Mouse (Mus musculus) kidney, adult 9 months (tissue): ENCODE measurements at regions not wholly inside any gene's neighbourhood (a gene's known extent, or its start where the extent isn't known, plus 50 kb on each side); places are given as distances from the start of the nearest gene placed in this dataset.

ENCODE experiments used
- DNase-seq: peaks from one replicate; pipeline ENCODE4 v3.0.0; 2022

DNA sequence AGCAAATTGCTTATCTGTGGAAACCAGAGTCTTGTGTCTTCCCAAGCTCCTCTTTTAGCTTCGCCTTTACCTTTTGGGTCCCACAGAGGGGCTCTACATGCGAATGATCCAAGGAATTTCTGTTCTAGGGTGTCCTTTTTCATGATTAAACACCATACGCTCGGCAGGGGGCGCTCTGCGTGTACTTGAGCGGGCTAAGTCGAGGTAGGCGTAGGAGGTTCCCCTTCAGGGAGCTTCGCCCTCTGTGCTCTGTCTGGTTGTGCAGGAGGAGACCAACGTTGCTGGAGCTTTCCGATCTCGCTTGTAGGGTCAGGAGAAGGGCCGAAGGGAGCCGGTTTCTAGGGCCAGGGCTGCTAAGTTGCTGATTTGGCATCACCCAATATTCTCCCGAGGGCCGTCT lies 310.7 kb upstream of the 4930535I16Rik start:
- peak; percentile 59 for DNase-seq

GRCm38 (mm10) chr4:124223646-124224500 lies 306.1 kb upstream of the 4930535I16Rik start:
- DNase-seq, result peak; percentile 19

GRCm38 (mm10) chr4:124221736-124222135 lies 303.9 kb upstream of the 4930535I16Rik start:
- no peak for DNase-seq

DNA sequence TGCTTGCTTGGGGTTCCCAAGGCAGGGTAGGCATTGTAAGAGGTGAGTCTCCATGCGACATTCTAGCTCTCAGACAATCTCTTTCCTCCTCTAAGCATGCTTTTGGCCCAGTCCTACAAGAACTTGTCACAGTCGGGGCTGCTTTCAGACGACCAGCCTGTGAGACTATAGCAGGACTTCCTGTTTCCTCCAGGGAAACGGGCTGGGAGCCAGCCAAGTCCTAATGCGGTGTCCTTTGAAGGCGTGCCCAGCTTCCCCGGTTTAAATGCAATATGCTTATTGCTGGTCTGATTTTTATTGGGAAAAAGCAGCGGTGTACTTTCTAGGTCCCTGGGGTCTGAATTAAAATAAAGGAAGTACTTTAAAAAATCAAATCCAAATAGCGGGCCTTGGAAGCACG lies 299.4 kb upstream of the 4930535I16Rik start:
- DNase-seq, result peak; percentile 75

GRCm38 (mm10) chr4:124216351-124216750 lies 298.5 kb upstream of the 4930535I16Rik start:
- DNase-seq, result no peak

DNA sequence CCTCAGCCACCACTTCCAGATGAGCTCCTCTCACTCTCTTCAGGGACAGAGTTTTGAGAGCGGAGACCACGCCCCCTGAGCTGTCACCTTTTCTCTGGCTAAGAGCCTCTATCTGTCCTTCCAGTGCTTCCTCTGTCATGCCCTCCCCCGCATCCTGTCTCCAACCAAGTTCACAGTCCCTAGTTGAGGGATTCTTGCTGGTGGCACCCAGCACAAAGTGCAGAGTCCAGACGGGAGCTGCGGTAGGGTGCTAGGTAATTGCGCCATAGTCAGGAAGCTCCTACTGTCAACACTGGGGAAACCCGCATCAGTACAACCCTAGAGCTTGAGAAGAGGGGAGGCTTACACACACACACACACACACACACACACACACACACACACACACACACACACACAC lies 297.3 kb upstream of the 4930535I16Rik start:
- DNase-seq, result peak; percentile 7

GRCm38 (mm10) chr4:124210103-124210502 lies 292.3 kb upstream of the 4930535I16Rik start:
- no peak for DNase-seq

- DNase-seq, result no peak
Measured at GRCm38 (mm10) chr4:124206480-124206879, 288.7 kb upstream of the 4930535I16Rik start.

GRCm38 (mm10) chr4:124203736-124204135 lies 285.9 kb upstream of the 4930535I16Rik start:
- DNase-seq, result peak; percentile 38

DNA sequence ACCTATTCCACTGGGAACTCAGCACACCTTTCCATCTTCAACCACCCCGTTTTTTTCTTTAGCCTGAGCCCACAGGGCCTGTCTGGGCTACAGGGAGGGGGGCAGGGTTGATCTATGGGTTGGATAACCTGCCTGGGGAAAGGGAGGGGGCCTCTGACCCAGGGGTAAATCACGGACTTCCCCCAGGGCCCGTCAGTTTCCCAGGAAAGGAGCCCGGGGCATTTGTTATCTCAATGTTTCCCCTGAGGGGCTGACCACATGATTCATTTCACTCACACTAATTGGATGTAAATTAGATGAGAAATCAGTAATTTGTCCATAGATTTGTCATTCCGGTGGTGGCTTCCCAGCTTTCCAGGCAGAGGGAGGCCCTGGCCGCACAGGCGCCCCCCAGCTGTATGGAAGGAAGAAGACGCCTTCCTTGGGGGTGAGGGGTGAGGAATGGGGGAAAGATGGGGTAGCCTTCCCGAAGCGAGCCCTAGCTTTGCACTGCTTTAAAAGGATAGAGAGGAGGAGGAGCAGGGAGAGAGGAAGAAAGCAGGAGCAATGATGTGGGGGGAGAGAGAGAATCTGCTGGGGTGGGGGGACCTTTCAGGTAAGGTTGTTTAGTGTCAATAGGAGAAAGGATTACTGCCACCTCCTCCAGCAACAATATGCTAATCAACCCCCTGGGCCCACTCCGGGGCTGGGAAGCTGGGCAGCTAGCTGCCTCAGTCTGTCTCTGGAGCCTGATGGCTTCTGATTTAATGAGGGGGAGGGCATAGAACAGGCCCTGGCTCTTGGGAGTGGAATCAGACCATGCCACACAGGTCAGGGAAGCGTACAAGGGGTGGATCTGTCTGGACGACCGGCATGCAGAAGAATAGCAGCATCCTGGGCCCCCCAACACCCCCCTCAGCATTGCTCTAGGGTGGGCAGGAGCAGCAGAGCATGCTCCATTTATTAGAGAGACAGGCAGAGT lies 282.3 kb upstream of the 4930535I16Rik start:
- DNase-seq, result no peak

GRCm38 (mm10) chr4:124198832-124199231 lies 281.0 kb upstream of the 4930535I16Rik start:
- DNase-seq, result no peak

DNA sequence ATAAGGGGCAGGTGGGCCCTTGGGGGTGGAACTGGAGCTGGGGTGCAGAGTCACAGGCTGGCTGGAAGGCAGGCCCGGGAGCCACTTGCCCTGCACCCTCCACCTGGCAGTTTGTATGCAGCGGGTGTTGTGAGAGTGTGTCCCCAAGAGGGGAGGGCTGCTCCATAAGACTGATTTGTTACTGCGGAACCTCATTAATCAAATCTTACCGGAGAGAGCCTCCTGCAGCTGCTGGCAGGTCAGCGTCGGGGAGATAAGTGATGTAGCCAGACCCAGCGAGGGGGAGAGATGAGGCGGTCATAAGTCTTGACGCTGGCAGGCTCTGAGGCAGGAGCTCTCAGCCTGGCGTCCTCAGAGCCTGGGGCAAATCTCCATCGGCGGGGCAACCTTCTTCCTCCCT lies 278.9 kb upstream of the 4930535I16Rik start:
- no peak for DNase-seq

DNA sequence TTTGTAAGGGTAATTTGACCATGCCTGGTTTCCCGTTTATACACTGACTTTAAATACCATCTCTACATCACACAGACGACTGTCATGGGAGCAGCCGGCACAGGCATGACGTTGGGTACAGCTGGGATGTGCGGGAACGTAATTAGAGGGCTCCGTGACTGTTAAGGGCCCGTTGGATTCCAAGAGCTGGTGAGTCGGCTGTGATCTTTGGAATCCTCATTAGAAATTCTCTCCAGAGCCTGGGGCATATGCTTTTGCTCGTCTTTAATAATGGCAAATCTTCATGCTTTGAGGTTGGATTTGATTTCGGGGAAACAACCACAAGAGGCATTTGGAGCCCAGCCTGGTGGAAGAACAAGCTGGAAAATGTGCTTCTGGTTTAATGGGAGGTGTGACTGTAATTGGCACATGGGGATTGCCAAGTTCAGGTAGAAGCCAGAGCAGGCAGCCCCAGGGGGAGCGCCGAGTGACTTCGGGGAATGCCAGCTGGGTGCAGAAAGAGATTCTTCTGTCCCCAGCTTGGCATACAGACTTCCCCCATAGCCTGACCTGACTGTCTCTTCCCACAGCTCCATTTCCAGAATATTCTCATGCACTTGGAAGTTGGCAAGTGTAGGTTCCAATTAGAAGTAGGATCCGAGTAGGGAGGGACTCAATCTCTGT lies 275.4 kb upstream of the 4930535I16Rik start:
- no peak for DNase-seq

DNA sequence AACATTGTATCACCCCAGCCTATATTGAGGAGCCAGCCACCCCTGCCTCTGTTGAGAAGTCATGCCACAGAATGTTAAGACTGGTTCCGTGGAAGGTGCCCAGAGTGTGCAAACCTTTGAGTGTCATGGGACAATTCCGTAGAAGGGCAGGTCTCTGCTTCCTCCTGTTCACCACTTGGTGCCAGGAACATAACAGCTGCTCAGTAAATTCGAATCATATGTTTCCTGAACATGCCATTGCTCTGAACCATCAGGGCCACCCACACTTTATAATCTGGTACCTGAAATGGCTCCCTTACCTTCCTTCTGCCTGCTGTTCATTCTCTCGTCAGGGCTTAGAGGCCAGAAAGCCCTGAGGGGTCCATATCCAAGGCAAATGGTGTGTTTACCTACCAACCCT lies 273.0 kb upstream of the 4930535I16Rik start:
- no peak for DNase-seq

- no peak for DNase-seq
Measured at GRCm38 (mm10) chr4:124189993-124190385, 272.2 kb upstream of the 4930535I16Rik start.

- DNase-seq, result no peak
Measured at GRCm38 (mm10) chr4:124189352-124189992, 271.6 kb upstream of the 4930535I16Rik start.

GRCm38 (mm10) chr4:124187108-124187507 lies 269.3 kb upstream of the 4930535I16Rik start:
- DNase-seq, result no peak

GRCm38 (mm10) chr4:124181335-124181734 lies 263.5 kb upstream of the 4930535I16Rik start:
- no peak for DNase-seq

DNA sequence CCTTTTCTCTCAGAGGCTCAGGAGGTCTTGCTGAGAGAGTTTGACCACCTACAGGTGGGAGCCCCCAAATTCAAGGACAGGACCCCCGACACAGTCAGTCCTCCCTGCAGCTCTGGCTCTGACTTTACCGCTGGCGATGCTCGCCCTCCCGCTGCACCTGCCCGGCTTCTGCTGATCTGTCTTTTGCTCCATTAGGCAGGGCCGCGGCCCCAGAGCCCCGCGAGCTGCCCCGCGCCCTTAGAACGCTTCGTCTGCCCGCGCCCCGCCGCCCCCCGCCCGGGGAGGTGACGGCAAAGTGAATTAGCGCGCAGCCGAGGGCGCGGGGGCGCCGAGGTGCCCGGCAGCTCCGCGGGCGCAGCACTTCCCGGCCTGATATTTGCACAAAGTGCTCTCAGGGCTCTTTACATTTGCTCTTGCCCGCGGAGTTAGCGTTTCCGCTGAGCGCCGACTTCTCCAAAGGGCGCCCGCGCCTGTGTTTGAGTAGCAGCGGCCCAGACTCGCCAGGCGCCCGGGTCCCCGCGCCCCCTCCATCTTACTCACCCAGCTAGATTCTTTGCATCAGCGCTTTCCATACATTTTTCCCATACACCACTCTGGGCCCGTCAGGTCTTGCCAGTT lies 260.7 kb upstream of the 4930535I16Rik start:
- no peak for DNase-seq

DNA sequence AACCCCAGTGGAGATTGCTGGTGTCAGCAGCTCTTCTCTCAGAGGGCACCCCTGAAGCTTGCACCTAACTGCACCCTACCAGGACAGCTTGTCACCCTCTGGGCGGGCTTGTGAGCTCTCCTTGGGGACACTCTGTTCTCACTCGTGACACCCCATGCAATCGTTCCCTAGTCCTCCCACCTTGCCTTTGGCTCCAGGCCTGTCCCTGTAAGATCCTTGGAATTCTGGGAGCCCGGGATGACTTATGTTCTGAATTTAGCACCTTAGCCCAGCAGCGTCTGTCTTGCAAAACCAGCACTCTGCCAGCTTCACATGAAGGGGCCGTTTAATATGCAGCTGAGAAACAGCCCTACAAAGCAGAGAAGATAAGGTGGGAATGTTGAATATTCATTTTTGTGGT lies 257.7 kb upstream of the 4930535I16Rik start:
- DNase-seq, result no peak

GRCm38 (mm10) chr4:124154627-124155026 lies 236.8 kb upstream of the 4930535I16Rik start:
- no peak for DNase-seq
